Mouse (Mus musculus): Measurements from ENCODE around the gene Pik3cb. TPM values are rescaled to one million over a fixed set of nuclear protein-coding genes. Genes with fewer than 3 reads are reported as not detected.

The Pik3cb gene
- polyA plus RNA-seq, 1 experiment from 2014 or later = 2.9 TPM

DNA sequence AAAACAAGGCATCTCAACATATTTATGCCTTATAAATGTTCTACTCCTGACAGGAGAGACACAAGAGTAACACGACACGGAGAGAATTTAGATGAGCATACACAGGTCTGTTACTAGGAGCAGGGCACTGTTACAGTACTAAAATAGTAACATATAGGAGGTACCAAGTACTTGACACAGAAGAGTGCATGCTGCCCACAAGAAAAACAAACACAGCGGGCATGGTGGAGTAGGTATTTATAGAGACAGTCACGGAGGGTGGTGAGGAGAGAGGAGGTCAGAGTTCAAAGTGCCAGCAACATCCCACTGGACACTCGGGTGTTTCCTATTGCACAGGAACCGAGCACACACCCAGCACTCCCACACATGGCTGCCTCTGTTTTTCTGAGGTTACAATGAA, 90.7 kb downstream of the Pik3cb start:
- no peaks in the 10 kb centered on the region for H3K27me3 ChIP-seq (replicated peaks; ENCODE audit: control insufficient read depth, insufficient read depth, low read length)
- H3K9ac ChIP-seq (ENCODE audit: low read depth, low read length) = no peak overlapping the region
- H3K4me2 ChIP-seq = no peak overlapping the region
- no peaks in the 10 kb centered on the region for H3K4me1 ChIP-seq (replicated peaks; ENCODE audit: control insufficient read depth, insufficient read depth, low read length)
- H3K9me3 ChIP-seq (ENCODE audit: control insufficient read depth, low read length) = no peaks in the 10 kb centered on the region
- no peak overlapping the region for H3K27ac ChIP-seq (ENCODE audit: low read depth, low read length)
- ATAC-seq (replicated peaks; ENCODE audit: low FRiP score) (no peak), DNase-seq (ENCODE audit: low spot score) (no peak)
- no peak overlapping the region for H3K4me3 ChIP-seq (ENCODE audit: low read depth, low read length)
- no peaks in the 10 kb centered on the region; the same call in 1 of the 2 replicates for H3K36me3 ChIP-seq (ENCODE audit: control insufficient read depth, insufficient read depth, low read length)
- 77% methylated on average over 6 of the region's 6 CpGs for whole genome bisulfite sequencing

DNA sequence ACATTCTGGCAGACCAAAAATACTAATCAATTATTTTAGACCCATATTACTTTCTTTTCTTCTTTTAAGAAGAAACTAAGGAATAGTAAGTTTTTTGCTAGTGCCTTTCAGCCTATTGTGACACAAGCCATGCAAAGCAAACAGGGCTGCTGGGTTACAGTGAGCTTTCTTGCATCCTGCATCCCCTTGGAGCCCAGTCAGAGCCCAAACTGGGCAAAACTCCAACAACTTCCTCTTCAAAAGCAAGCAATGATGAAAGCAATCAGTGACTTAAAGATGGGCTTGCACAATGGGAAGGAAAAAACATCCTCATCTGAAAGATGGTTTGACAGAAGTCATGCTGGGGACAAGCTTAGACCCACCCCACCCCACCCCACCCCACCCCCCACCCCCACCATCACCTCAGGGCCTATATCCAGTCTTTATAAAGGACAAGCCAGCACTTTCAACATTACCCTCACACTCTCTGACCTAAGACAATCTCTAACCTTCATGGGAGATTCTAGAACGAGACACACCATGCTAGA, 91.6 kb downstream of the Pik3cb start:
- no peak for DNase-seq (ENCODE audit: low spot score)
- Histone ChIP-seq H3K27me3 (replicated peaks; ENCODE audit: control insufficient read depth, insufficient read depth, low read length) (no peaks in the 10 kb centered on the region), H3K4me2 (no peak overlapping the region), H3K9ac (ENCODE audit: low read depth, low read length) (no peak overlapping the region), H3K9me3 (ENCODE audit: control insufficient read depth, low read length) (no peaks in the 10 kb centered on the region), H3K4me1 (replicated peaks; ENCODE audit: control insufficient read depth, insufficient read depth, low read length) (no peaks in the 10 kb centered on the region), H3K4me3 (ENCODE audit: low read depth, low read length) (no peak overlapping the region), H3K36me3 (ENCODE audit: control insufficient read depth, insufficient read depth, low read length) (no peaks in the 10 kb centered on the region; the same call in 1 of the 2 replicates), H3K27ac (ENCODE audit: low read depth, low read length) (no peak overlapping the region)
- no peak for ATAC-seq (replicated peaks; ENCODE audit: low FRiP score)
- WGBS = 68% methylated on average over 1 of the region's 1 CpGs

DNA sequence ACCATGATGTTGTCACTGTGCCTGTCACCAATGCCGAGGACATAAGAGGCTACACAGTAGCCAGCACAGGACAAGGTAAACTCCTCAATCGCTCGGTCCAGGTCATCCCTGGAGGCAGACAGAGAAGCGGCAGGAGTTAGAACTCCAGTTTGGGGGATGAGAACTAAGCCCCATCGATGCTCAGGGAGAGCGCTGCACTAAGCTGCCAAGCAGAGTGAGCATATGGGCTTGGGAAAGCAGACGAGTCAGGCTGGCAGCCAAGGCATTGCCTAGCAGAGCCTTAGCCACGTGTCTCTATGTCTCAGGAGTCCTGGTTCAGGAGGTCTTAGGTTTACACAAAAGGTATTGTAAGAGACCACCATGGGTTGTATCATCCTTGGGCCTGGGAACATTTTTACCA, 95.7 kb downstream of the Pik3cb start:
- no peak for DNase-seq (ENCODE audit: low spot score)
- Histone ChIP-seq H3K9ac (ENCODE audit: low read depth, low read length) (no peak overlapping the region), H3K36me3 (ENCODE audit: control insufficient read depth, insufficient read depth, low read length) (no peaks in the 10 kb centered on the region; the same call in 1 of the 2 replicates)

DNA sequence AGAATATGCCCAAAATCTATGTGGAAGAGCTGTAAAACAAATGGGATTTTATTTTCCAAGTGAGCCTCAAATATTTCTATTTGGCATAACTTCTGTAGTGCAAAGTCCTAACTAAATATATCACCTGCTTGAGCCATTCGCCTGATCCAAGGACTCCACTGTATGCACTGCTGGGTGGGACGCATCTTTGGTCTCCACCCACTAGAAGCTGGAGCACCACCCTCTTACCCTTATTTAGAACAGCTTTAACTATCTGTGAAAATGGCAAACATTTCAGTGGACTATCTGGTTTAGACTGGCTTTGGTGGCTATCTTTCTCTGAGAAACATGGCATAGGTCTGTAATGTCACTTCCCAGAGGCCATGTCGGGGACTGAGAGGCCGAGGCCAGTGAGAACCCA, 97.8 kb downstream of the Pik3cb start:
- Histone ChIP-seq H3K4me3 (ENCODE audit: low read depth, low read length) (no peak overlapping the region), H3K4me2 (no peak overlapping the region), H3K4me1 (replicated peaks; ENCODE audit: control insufficient read depth, insufficient read depth, low read length) (no peaks in the 10 kb centered on the region), H3K36me3 (ENCODE audit: control insufficient read depth, insufficient read depth, low read length) (no peaks in the 10 kb centered on the region; the same call in 1 of the 2 replicates), H3K27me3 (replicated peaks; ENCODE audit: control insufficient read depth, insufficient read depth, low read length) (no peaks in the 10 kb centered on the region), H3K9me3 (ENCODE audit: control insufficient read depth, low read length) (no peaks in the 10 kb centered on the region), H3K9ac (ENCODE audit: low read depth, low read length) (no peak overlapping the region), H3K27ac (ENCODE audit: low read depth, low read length) (no peak overlapping the region)
- DNase-seq (ENCODE audit: low spot score) (no peak), ATAC-seq (replicated peaks; ENCODE audit: low FRiP score) (no peak; the same call in 1 of the 2 replicates)
- 82% methylated on average over 4 of the region's 4 CpGs for WGBS

More for the DNA sequence above, 95.7 kb downstream of the Pik3cb start:
- 92% methylated on average over 8 of the region's 8 CpGs for WGBS
- H3K9me3 ChIP-seq (ENCODE audit: control insufficient read depth, low read length) = no peaks in the 10 kb centered on the region
- H3K4me1 ChIP-seq (replicated peaks; ENCODE audit: control insufficient read depth, insufficient read depth, low read length) = no peaks in the 10 kb centered on the region
- no peak for ATAC-seq (replicated peaks; ENCODE audit: low FRiP score)
- H3K4me2 ChIP-seq = no peak overlapping the region
- H3K4me3 ChIP-seq (ENCODE audit: low read depth, low read length) = no peak overlapping the region
- no peaks in the 10 kb centered on the region for H3K27me3 ChIP-seq (replicated peaks; ENCODE audit: control insufficient read depth, insufficient read depth, low read length)
- no peak overlapping the region for H3K27ac ChIP-seq (ENCODE audit: low read depth, low read length)

DNA sequence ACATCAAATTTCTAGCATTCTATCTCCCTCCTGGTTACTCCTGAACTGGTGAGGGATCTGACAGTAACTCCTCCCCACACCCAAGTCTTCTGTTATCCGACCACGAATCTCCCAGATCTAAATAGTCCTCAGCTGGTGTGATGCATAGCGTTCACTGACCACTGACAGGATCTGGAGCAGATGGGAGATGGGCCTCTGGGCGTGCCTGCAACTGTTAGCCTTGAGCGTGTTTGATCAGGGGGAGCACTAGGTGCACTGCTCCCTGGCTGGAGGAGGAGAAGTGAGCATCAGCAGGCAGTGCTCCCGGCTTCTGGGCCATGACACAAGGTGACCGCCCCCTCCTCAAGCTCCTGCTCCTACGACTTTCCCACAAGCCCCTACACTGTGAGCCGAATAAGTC, 98.4 kb downstream of the Pik3cb start:
- 73% methylated on average over 9 of the region's 9 CpGs for WGBS
- H3K4me2 ChIP-seq = no peak overlapping the region
- DNase-seq (ENCODE audit: low spot score) (no peak), ATAC-seq (replicated peaks; ENCODE audit: low FRiP score) (no peak)
- H3K4me1 ChIP-seq (replicated peaks; ENCODE audit: control insufficient read depth, insufficient read depth, low read length) = no peaks in the 10 kb centered on the region
- no peak overlapping the region for H3K9ac ChIP-seq (ENCODE audit: low read depth, low read length)
- no peak overlapping the region for H3K27ac ChIP-seq (ENCODE audit: low read depth, low read length)
- H3K36me3 ChIP-seq (ENCODE audit: control insufficient read depth, insufficient read depth, low read length) = no peaks in the 10 kb centered on the region; the same call in 1 of the 2 replicates
- H3K27me3 ChIP-seq (replicated peaks; ENCODE audit: control insufficient read depth, insufficient read depth, low read length) = no peaks in the 10 kb centered on the region
- H3K9me3 ChIP-seq (ENCODE audit: control insufficient read depth, low read length) = no peaks in the 10 kb centered on the region
- no peak overlapping the region for H3K4me3 ChIP-seq (ENCODE audit: low read depth, low read length)

DNA sequence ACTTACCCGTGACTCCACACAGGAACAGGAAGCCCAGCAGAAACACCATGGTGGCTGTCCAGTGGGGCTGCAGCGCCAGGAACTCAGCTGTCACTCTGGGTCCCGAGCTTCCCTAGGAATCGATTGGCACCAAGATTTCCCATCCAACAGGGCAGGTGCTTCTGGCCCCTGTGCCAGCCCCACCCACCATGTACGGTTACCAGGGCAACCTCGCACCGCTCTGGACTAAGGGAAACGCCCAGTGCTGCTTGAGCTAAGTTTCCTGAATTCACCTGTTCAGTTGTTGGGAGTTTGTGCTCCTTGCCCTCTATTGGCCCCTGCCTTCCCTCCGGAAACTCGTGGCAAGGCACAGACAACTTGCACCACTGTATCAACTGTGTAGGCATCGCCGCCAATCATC, 104.8 kb downstream of the Pik3cb start, which contains the start of gene Gm1123:
Gm1123 (minus strand) TSS at position 141 of the 400 bp plus-strand sequence.
- Histone ChIP-seq H3K9me3 (ENCODE audit: control insufficient read depth, low read length) (no peaks in the 10 kb centered on the region), H3K9ac (ENCODE audit: low read depth, low read length) (no peak within 1 kb of the TSS), H3K4me2 (no peak within 1 kb of the TSS), H3K36me3 (ENCODE audit: control insufficient read depth, insufficient read depth, low read length) (no peaks in the 10 kb centered on the region), H3K27ac (ENCODE audit: low read depth, low read length) (no peak within 1 kb of the TSS), H3K27me3 (replicated peaks; ENCODE audit: control insufficient read depth, insufficient read depth, low read length) (no peaks in the 10 kb centered on the region), H3K4me1 (replicated peaks; ENCODE audit: control insufficient read depth, insufficient read depth, low read length) (no peaks in the 10 kb centered on the region), H3K4me3 (ENCODE audit: low read depth, low read length) (no peak within 1 kb of the TSS)
- DNase-seq (ENCODE audit: low spot score) (no peak), ATAC-seq (replicated peaks; ENCODE audit: low FRiP score) (no peak)
- 83% methylated on average over 12 of the region's 12 CpGs for WGBS

DNA sequence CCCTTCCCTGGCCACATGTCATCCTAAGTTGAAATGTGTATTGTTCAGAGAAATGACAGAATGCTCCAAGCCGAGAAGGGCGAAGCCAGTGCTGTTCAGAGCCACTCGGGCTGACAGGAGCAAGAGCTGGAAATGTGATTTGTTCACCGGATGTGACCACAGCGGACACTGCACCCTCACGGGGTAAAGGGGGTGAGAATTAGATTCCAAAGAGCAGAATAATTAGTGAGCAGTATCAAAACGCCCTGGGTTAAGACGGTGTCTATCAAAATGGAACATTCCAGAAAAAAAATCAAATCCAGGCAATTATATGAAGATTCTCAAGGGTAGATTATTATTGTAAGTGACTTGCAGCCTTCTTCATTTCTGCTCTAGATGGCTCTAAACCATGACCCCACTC, 106.3 kb downstream of the Pik3cb start:
- DNase-seq (ENCODE audit: low spot score) (no peak), ATAC-seq (replicated peaks; ENCODE audit: low FRiP score) (no peak)

DNA sequence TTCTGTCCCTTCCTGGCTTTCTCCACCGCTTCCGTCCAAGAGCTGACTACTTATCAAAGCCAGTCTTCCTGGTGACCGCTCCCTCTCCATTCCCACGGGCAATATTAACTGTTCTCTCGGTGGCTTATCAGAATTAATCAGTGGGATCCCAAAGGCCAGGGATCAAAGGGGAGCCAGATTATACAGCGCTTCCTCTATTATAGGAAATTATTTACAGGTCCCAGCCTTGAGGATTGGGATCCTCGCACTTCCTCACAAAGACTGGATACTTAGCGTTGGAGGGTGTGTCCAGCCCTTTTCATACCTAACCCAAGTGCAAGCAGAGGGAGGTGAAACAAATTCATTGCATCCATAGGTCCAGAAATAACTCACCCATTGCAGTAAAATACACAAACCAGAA, 108.4 kb downstream of the Pik3cb start:
- no peaks in the 10 kb centered on the region for H3K36me3 ChIP-seq (ENCODE audit: control insufficient read depth, insufficient read depth, low read length)
- H3K4me2 ChIP-seq = no peak overlapping the region
- ATAC-seq (replicated peaks; ENCODE audit: low FRiP score) (no peak), DNase-seq (ENCODE audit: low spot score) (no peak)
- H3K27me3 ChIP-seq (replicated peaks; ENCODE audit: control insufficient read depth, insufficient read depth, low read length) = no peaks in the 10 kb centered on the region
- H3K9me3 ChIP-seq (ENCODE audit: control insufficient read depth, low read length) = no peaks in the 10 kb centered on the region
- H3K4me1 ChIP-seq (replicated peaks; ENCODE audit: control insufficient read depth, insufficient read depth, low read length) = no peaks in the 10 kb centered on the region
- H3K4me3 ChIP-seq (ENCODE audit: low read depth, low read length) = no peak overlapping the region
- no peak overlapping the region for H3K27ac ChIP-seq (ENCODE audit: low read depth, low read length)
- 81% methylated on average over 8 of the region's 8 CpGs for WGBS
- H3K9ac ChIP-seq (ENCODE audit: low read depth, low read length) = no peak overlapping the region

More for the DNA sequence above, 106.3 kb downstream of the Pik3cb start:
- H3K9me3 ChIP-seq (ENCODE audit: control insufficient read depth, low read length) = no peaks in the 10 kb centered on the region
- H3K4me3 ChIP-seq (ENCODE audit: low read depth, low read length) = no peak overlapping the region
- no peak overlapping the region for H3K27ac ChIP-seq (ENCODE audit: low read depth, low read length)
- H3K27me3 ChIP-seq (replicated peaks; ENCODE audit: control insufficient read depth, insufficient read depth, low read length) = no peaks in the 10 kb centered on the region
- no peak overlapping the region for H3K9ac ChIP-seq (ENCODE audit: low read depth, low read length)
- WGBS = 89% methylated on average over 8 of the region's 8 CpGs
- H3K36me3 ChIP-seq (ENCODE audit: control insufficient read depth, insufficient read depth, low read length) = no peaks in the 10 kb centered on the region
- H3K4me2 ChIP-seq = no peak overlapping the region
- no peaks in the 10 kb centered on the region for H3K4me1 ChIP-seq (replicated peaks; ENCODE audit: control insufficient read depth, insufficient read depth, low read length)

DNA sequence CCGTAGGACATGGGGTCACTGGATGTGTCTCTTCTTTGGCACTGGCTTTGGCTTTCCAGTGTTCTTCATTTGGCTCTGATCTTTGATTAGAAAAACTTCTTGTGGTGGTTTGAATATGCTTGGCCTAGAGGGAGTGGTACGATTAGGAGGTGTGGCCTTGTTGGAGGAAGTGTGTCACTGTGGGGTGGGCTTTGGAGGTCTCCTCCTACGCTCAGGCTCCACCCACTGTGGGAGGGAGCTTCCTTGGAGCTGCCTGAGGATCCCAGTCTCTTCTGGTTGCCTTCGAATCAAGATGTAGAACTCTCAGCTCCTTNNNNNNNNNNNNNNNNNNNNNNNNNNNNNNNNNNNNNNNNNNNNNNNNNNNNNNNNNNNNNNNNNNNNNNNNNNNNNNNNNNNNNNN, 118.7 kb downstream of the Pik3cb start:
- Histone ChIP-seq H3K4me2 (no peak overlapping the region), H3K4me3 (ENCODE audit: low read depth, low read length) (no peak overlapping the region), H3K9me3 (ENCODE audit: control insufficient read depth, low read length) (no peaks in the 10 kb centered on the region), H3K36me3 (ENCODE audit: control insufficient read depth, insufficient read depth, low read length) (no peaks in the 10 kb centered on the region), H3K27ac (ENCODE audit: low read depth, low read length) (no peak overlapping the region), H3K4me1 (replicated peaks; ENCODE audit: control insufficient read depth, insufficient read depth, low read length) (no peaks in the 10 kb centered on the region), H3K27me3 (replicated peaks; ENCODE audit: control insufficient read depth, insufficient read depth, low read length) (no peaks in the 10 kb centered on the region), H3K9ac (ENCODE audit: low read depth, low read length) (no peak overlapping the region)
- WGBS = 75% methylated on average over 4 of the region's 4 CpGs
- DNase-seq (ENCODE audit: low spot score) (no peak), ATAC-seq (replicated peaks; ENCODE audit: low FRiP score) (no peak)

Data from liver, embryonic 11.5 days (tissue).